Mouse (Mus musculus): ENCODE measurements at regions not wholly inside any gene's neighbourhood (a gene's known extent, or its start where the extent isn't known, plus 50 kb on each side); places are given as distances from the start of the nearest gene placed in this dataset.

- TF ChIP-seq CTCF (IDR thresholded peaks at IDR 0.05; ENCODE audit: low read depth) (no peak), EP300 (IDR thresholded peaks at IDR 0.05; ENCODE audit: low read depth) (no peak)
Measured at GRCm38 (mm10) chr11:44142996-44143395, 242.0 kb upstream of the Adra1b start.

Data from liver, postnatal 0 days (tissue).